Mouse (Mus musculus): ENCODE results near the gene Trit1.

Trit1 gene

GRCm38 (mm10) chr4:123050681-123051211 lies 34.3 kb downstream of the Trit1 start:
- DNase-seq (ENCODE audit: low spot score): peak; percentile 87

DNA sequence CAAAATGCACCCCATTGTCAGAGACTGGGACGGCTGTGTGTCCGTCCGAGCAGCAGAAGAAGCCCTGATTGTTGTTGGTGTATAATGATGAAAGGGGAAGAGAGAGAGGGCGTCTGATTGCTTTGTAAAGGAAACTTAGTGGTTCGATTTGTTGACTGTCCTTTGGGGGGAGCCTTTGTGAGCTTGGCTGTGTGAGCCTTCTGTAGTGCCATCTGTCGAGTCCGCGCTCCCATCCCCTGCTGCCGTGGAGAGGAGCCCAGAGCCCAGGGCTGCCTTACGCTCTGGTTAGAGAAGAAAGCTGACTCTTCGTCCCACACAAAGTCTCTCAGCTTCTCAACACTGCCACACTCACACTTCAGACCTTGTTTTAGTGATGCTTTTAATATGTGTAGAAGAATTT lies 36.8 kb downstream of the Trit1 start:
- DNase-seq (ENCODE audit: low spot score): no peak

GRCm38 (mm10) chr4:123054172-123054790 lies 37.9 kb downstream of the Trit1 start:
- no peak for DNase-seq (ENCODE audit: low spot score)

- DNase-seq (ENCODE audit: low spot score): no peak
These were observed 40.2 kb downstream of the Trit1 start for GRCm38 (mm10) chr4:123056560-123057109.

- no peak for DNase-seq (ENCODE audit: low spot score)
These were observed 41.6 kb downstream of the Trit1 start for GRCm38 (mm10) chr4:123057957-123058356.

GRCm38 (mm10) chr4:123061744-123062143 lies 45.3 kb downstream of the Trit1 start:
- no peak for DNase-seq (ENCODE audit: low spot score)

DNA sequence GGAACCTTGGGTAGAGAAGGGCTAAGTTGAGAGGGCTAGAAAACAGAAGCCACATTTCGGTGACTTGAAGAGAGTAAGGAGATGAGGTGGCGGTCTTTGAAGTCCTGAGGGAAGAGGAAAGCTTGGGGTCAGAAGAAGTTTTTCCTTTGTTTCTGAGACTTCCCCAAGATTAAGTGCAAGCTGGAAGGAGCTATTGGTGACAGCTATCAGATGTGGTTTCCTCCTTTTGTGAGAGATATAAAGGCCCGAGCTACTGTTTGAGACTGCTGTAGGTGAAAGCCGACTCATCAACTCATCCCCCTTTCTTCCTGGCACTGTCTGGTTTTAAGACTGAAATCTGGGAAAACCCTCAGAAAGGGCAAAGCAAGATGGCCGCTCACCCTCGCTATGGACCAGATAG lies 52.2 kb downstream of the Trit1 start:
- DNase-seq (ENCODE audit: low spot score): no peak

DNA sequence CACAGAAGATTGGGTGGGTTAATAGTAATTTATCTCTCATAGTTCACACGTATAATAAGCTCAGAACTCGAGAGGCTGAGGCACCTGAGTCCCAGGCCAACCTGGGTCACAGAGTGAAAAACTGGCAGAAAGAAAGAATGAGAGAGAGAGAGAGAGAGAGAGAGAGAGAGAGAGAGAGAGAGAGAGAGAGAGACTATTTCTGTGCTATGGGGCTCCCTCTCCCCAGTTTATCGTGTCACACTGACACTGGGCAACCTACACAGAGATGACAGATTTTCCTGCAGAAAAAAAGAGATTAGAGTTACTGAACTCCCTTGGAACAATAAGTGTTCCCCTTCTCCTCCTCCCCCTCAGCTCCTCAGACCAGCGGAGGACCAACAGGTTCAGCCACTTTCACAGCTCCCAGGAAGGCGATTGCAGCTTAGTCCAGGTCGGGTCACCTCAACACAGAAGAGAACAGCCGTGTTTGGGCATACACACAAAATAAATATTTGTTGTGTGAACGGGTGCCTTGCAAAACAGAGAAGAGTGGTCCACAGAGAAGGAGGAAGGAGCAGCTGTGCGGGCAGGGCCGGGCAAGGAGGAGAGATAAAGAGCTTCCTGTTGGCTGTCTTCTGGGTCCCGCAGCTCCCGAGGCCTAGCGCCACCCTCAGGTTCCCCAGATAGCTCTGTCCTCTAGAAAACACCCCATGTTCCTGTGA lies 55.0 kb downstream of the Trit1 start:
- DNase-seq (ENCODE audit: low spot score): peak; percentile 38

DNA sequence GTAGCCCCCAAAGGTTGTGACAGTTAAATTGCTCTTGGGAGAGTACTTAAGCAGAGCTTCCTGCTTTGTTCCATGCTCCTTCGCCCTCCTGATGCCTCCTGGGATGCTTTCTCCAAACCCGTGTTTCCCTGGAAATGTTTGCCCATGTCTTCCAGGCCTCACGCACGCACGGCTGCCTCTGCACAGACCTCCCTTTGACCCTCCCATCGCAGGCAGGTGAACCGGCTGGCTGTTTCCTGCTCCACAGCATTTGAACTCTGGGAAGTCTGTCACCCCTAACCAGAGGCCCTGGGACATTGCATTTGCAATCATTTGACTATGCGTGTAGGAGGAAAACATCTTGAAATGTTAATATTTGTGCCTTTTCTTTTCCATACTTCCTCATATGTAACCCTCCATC lies 60.5 kb downstream of the Trit1 start:
- DNase-seq (ENCODE audit: low spot score): no peak

- DNase-seq (ENCODE audit: low spot score): no peak
These were observed 61.8 kb downstream of the Trit1 start for GRCm38 (mm10) chr4:123078231-123078630.

DNA sequence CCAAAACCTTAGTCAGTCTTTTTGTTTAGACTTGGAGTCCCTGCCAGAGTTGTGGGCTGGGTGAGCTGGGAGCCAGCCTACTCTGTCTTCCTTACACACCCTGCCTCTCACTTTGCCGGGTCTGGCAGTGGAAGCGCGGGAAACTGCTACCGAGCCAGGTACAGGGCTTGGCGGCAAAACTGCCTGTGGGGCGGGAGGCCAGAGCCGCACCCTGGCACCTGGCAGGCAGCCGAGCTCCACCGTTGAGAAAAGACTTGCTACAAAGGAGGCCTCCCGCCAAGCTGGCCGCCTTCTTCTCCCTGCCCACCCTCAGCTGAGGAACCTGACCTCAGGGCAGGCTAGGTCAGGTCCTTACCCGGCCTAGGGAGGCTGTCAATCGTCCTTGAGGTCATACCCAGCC lies 64.4 kb downstream of the Trit1 start:
- DNase-seq (ENCODE audit: low spot score): peak; percentile 45

- no peak for DNase-seq (ENCODE audit: low spot score)
These were observed 66.1 kb downstream of the Trit1 start for GRCm38 (mm10) chr4:123082283-123083163.

GRCm38 (mm10) chr4:123083323-123083902 lies 67.0 kb downstream of the Trit1 start:
- DNase-seq (ENCODE audit: low spot score): no peak

GRCm38 (mm10) chr4:123085290-123085689 lies 68.9 kb downstream of the Trit1 start:
- DNase-seq (ENCODE audit: low spot score): no peak

DNA sequence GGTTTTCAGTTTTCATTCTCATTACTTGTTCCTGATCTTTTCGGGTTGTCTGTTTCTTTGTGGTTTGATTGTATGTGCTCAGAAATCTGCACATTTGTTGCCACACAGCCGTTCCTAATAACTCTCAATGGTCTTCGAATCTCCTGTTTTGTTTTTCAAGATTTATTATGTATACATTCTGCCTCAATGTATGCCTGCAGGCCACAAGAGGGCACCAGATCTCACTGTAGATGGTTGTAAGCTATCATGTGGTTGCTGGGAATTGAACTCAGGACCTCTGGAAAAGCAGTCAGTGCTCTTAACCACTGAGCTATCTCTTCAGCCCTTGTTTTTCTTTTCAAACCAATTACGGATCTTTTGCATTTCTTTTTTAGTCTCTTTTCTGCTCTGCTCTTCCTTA lies 70.0 kb downstream of the Trit1 start:
- no peak for DNase-seq (ENCODE audit: low spot score)

DNA sequence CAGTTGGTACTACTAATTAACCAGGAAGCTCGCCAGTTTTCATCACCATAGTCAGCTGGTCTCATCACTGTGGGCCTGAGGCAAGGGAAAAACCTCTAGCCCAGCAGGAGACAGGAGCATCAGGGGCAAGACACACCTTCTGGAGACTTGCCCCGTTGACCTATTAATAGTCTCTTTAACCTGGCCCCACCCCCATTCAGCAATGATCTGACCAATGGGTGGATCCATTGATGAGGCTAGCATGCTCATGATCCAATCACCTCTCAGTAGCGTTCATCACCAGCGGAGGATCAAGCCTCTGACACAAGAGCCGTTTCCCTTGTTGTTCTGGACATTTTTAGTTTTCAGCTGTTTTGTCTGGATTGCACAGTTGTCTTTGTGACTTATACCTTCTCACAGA lies 76.2 kb downstream of the Trit1 start:
- DNase-seq (ENCODE audit: low spot score): no peak

- no peak for DNase-seq (ENCODE audit: low spot score)
These were observed 76.8 kb downstream of the Trit1 start for GRCm38 (mm10) chr4:123093064-123093776.

- no peak for DNase-seq (ENCODE audit: low spot score)
These were observed 77.5 kb downstream of the Trit1 start for GRCm38 (mm10) chr4:123093869-123094268.

Measured in ovary, adult 18-20 months (tissue).